Mouse (Mus musculus): ENCODE measurements around the gene Klf13.

The Klf13 gene

DNA sequence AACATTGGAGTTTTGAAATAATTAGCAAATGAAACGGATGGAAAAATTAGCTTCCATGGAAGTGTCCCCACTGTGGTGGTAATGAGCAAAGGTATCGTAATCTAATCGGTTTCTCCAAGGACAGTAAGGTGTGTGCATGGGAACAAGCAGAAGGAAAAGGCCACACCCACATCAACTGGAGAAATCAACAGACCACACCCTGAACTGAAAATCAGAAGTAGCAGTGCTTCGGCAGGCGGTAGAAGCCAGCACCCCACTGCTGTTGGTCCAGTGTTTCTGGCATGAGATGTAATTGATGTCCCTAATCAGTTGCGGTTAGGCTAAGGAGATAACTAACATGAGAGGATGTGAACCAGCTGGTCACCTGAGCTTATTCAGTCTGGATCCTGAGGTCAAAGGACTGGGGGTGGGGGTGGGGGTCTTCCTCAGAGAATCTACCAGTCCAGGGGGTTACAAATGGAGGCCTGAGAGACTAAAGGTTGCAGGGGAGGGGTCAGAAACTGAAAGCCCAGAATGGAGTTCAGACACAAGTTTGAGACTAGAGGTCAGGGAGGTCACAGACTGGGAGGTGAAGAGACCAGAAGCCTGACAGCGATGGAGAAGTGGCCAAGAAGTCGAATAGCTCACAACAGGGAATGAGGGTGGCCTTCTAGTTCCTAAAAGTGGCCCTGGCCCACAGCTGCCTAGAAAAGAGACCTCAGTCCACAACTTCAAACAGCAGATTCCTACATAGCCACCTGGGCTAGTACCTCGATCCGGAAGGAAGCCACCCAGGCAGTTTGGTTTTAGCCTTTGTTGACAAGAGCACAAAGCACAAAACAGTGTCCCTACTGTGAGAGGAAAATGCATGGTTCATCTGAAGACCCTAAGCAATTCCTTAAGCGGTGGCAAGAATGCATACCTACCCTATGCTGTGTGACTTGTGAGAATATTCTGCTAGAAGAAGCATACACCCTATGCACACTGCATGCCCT lies 9.1 kb upstream of the Klf13 start:
- no peak for DNase-seq

DNA sequence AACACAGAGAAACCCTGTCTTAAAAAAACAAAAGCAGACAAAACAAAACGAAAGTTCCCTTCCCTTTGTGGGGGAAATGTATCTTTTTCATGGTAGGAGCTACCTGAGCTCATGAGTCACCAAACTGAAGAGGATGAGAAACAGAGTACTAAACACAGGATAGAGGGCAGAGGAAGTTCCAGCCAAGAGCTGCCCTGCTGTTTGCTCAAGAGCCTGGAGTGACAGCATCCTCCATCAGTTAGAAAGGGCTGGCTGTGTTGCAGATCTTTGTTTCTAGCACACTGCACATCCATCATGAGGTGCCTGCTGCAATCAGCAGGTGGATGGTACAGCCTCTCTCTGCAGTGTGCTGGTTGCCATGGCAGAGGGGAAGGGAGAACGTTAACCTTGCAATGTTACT lies 5.2 kb upstream of the Klf13 start:
- no peak for DNase-seq

- no peak for DNase-seq
Measured at GRCm38 (mm10) chr7:63941501-63941900, 2.8 kb upstream of the Klf13 start.

GRCm38 (mm10) chr7:63941050-63941449 lies 2.3 kb upstream of the Klf13 start:
- no peak for DNase-seq

GRCm38 (mm10) chr7:63940321-63940720 lies 1.6 kb upstream of the Klf13 start:
- no peak for DNase-seq

- peak; percentile 80 to 83 for DNase-seq
Measured at GRCm38 (mm10) chr7:63939397-63939951, 759 bp upstream of the Klf13 start.

GRCm38 (mm10) chr7:63938066-63938913 lies 425 bp downstream of the Klf13 start:
- DNase-seq = peak in 1 of 2 experiments; percentile 69

DNA sequence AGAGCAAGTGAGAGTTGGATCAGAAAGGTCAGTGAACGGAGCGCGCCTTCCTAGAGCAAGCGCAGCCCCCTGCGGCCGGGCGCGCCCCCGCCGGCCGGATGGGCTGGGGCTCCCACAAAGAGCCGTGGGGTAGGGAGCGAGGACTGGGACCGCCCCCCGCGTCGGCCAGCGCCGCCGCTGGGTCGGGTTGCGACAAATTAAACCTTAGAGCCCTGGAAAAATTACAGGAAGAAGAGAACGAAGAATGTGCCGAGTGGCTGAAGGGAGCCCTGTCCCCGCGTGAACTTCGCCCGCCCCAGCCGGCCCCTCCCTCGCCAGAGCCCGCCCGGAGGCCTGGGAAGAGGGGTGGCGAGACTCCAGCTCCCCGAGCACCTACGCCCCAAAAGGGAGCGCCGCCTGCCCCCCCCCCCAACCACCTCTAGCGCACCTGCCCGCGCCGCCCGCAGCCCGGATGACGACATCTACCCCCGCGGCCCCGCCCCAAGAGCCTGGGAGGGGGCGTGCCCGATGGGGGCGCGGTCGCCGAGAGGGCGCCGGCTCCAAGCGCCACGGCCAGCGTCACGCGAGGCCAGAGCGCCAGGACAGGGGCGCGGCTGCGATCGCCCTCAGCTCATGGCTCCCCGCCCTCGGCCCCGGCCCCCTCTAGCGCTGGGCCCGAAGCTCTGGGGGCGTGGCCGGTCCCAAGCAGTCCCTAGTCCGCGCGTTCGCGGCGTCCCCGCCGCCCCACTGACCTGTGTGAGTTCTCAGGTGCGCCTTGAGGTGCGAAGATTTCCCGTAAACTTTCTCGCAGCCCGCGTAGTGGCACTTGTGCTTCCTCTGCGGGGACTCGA lies 1.3 kb downstream of the Klf13 start:
- peak; percentile 93 to 95 for DNase-seq

- no peak for DNase-seq
Measured at GRCm38 (mm10) chr7:63936986-63937235, 1.8 kb downstream of the Klf13 start.

- peak; percentile 67 to 70 for DNase-seq
Measured at GRCm38 (mm10) chr7:63936188-63936985, 2.3 kb downstream of the Klf13 start.

- no peak for DNase-seq
Measured at GRCm38 (mm10) chr7:63935809-63936187, 2.9 kb downstream of the Klf13 start.

DNA sequence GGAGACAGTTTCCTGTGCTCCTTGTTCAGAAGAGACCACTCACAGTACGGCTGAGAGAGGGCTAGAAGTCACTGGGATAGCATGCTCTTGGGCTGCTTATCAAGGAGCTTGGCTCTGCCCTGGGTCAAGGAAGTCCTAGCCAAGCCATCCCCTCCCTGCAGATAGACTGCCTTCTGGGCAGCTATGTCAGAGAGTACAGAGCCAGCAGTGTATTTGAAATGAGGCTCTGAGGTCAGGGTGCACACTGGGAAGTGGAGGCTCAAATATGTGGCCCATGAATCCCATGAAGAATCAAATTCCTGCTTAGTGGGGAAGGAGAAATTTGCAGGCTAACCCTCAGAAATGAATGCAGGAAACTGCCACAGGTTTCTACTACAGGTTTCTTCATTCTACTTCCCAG lies 4.2 kb downstream of the Klf13 start:
- no peak for DNase-seq

DNA sequence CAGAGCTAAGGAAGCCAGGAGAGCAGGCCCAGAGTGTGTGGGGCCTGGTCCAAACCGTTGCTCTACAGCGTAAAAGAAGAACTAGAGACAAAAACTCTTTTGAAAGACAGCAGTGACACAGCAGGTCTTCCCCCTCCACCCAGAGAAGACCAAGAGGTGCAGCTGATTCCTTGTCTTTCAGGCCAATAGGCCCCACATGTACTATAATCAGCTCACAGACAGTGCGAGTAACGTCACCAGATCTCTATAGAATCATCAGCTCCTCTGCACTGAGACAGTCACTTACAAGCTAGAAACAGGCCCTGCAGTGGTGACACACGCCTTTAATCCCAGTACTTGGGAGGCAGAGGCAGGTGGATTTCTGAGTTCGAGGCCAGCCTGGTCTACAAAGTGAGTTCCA lies 4.8 kb downstream of the Klf13 start:
- no peak for DNase-seq

GRCm38 (mm10) chr7:63932461-63932860 lies 6.3 kb downstream of the Klf13 start:
- no peak for DNase-seq

- DNase-seq = no peak
Measured at GRCm38 (mm10) chr7:63930766-63931165, 7.9 kb downstream of the Klf13 start.

DNA sequence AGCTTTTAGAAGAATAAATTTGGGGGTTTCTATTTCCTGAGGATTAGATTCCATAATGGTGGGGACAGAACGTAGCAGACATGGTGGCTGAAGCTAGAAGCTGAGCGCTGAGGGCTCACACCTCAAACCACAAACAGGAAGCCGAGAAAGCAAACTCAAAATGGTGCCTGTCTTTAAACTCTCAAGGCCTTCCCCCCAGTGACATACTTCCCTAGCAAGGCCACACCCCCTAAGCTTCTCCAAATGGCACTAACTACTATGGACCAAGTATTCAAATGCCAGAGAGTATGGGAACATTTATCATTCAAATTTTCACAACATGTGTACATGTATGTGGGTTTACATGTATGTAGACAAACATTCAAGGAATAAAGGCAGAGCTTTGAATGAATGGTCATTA lies 8.6 kb downstream of the Klf13 start:
- DNase-seq = peak; percentile 60 to 69

DNA sequence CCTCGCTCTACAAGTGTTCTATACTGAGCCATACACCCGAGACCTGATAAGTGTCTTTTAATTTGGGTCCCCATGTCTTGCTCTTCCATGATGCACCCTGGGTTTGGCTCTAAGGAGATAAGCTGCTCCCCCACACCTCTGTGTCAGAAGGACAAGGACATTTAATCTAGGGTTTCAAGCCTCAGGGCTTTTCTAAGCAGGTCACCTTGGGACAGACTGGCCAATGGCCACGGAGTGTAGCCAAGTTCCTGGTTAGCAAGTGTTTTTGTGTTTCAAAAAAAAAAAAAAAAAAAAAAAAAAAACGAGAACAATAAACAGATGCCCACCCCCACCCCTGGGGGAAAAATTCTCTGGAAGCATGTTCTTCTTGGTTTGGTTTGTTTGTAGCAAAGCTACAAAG lies 9.6 kb downstream of the Klf13 start:
- no peak for DNase-seq

- no peak for DNase-seq
Measured at GRCm38 (mm10) chr7:63927121-63927520, 11.6 kb downstream of the Klf13 start.

DNA sequence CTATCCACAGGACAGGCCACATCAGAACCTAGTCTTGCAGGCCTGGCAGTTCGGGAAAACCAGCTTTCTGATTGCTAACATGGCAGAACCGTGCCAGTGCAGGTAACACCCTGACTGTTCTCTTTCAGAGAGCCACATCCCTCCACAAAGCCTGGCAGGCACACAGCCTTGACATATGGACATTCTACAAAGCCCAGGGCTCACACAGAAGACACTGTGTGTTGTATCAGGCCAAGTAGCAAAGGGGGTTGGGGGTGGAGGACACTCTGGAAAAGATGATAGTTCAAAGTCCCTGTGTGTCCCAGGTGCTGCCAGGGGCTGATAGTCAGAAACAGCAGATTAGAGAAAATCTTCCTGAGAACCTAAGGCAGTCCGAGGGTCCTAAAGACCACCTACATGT lies 12.2 kb downstream of the Klf13 start:
- no peak for DNase-seq

- peak; percentile 76 to 77 for DNase-seq
Measured at GRCm38 (mm10) chr7:63925413-63926360, 13.0 kb downstream of the Klf13 start.

All from B cell, adult 2 months (primary cell).